Mouse (Mus musculus): ENCODE measurements around the gene Cfap43.

- TF ChIP-seq CTCF (IDR thresholded peaks at IDR 0.05; ENCODE audit: low read depth, low read length) (no peak), POLR2A (IDR thresholded peaks at IDR 0.05; ENCODE audit: extremely low read depth, insufficient read depth, low read length) (no peak)
Measured at GRCm38 (mm10) chr19:47796699-47797098, 122.4 kb downstream of the Cfap43 start.

Measured in liver, adult 2 months (tissue).